ENCODE assay signal across 8 mouse cellular contexts in the genomic region with DNA sequence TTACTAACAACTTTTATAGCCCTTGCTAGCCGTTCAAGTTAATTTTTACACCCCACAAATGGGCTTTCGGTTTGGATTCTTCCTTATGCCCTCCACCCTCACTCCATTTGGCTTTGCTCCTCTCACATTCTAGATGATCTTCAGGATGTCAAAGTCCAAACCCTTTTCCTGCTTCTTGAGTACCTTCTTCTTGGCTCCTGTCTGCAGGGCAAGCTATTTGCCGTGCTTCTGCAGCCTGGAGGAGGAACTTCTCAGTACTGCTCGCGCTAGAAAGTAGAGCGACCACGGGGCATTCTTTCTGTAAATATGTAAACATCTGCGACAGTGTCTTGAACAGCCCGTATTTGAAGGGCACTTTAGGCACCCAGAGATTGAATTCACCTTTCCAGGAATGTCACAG. TPM values are rescaled to one million over a fixed set of nuclear protein-coding genes. Genes with fewer than 3 reads are reported as not detected.
DNase-seq lines count a peak whose midpoint lies in the region; ATAC-seq and TF ChIP-seq lines count a peak whose summit lies in the region.

No protein-coding gene starts in this region.

- H3K4me1 ChIP-seq in E14TG2a.4 (replicated peaks; ENCODE audit: low read depth, low read length), result peaks cover 53% of the 10 kb centered on the region
- peaks cover 25% of the 10 kb centered on the region for H3K4me1 ChIP-seq in forebrain, embryonic 13.5 days
- peaks cover 25% of the 10 kb centered on the region for H3K4me1 ChIP-seq in kidney, embryonic 15.5 days
- H3K4me1 ChIP-seq in midbrain, embryonic 13.5 days (replicated peaks), result peaks cover 32% of the 10 kb centered on the region

- no peak overlapping the region; the same call in 1 of the 2 replicates for H3K27ac ChIP-seq in forebrain, embryonic 13.5 days
- peak overlapping the region; percentile 95 for H3K27ac ChIP-seq in kidney, embryonic 15.5 days
- peak overlapping the region; percentile 94; the same call in 1 of the 2 replicates for H3K27ac ChIP-seq in midbrain, embryonic 13.5 days

- no peak for TF ChIP-seq CTCF in E14TG2a.4 (conservative IDR thresholded peaks at IDR 0.05; ENCODE audit: low read length)

- peaks cover 1% of the 10 kb centered on the region for H3K36me3 ChIP-seq in E14TG2a.4 (ENCODE audit: insufficient read depth, low read length)
- H3K36me3 ChIP-seq in forebrain, embryonic 13.5 days (ENCODE audit: poor library complexity, severe bottlenecking), result no peaks in the 10 kb centered on the region
- H3K36me3 ChIP-seq in kidney, embryonic 15.5 days, result no peaks in the 10 kb centered on the region
- H3K36me3 ChIP-seq in midbrain, embryonic 13.5 days, result no peaks in the 10 kb centered on the region

- WGBS in forebrain, embryonic 13.5 days, result 7% methylated on average over 9 of the region's 9 CpGs
- 1% methylated on average over 9 of the region's 9 CpGs for WGBS in kidney, embryonic 15.5 days
- WGBS in midbrain, embryonic 13.5 days, result 7% methylated on average over 9 of the region's 9 CpGs

- ATAC-seq in forebrain, embryonic 13.5 days, result no peak
- no peak for ATAC-seq in kidney, embryonic 15.5 days (replicated peaks; ENCODE audit: low FRiP score)
- ATAC-seq in midbrain, embryonic 13.5 days, result no peak

- peaks cover 13% of the 10 kb centered on the region for H3K9me3 ChIP-seq in E14TG2a.4 (ENCODE audit: low read length)
- no peaks in the 10 kb centered on the region for H3K9me3 ChIP-seq in forebrain, embryonic 13.5 days (replicated peaks)
- no peaks in the 10 kb centered on the region for H3K9me3 ChIP-seq in kidney, embryonic 15.5 days (replicated peaks)
- H3K9me3 ChIP-seq in midbrain, embryonic 13.5 days, result no peaks in the 10 kb centered on the region

- DNase-seq in 3T3-L1 (ENCODE audit: low read depth, low spot score), result peak; percentile 24
- no peak for DNase-seq in urinary bladder, postnatal 10 days (ENCODE audit: low spot score)
- DNase-seq in Muller cell, postnatal 12 days (ENCODE audit: inconsistent ontology term), result no peak
- DNase-seq in right cerebral cortex, postnatal 36 days (ENCODE audit: low spot score in 2 of 2), result no peak

- H3K27me3 ChIP-seq in E14TG2a.4 (ENCODE audit: insufficient read depth, low read length), result no peaks in the 10 kb centered on the region
- no peaks in the 10 kb centered on the region for H3K27me3 ChIP-seq in forebrain, embryonic 13.5 days
- H3K27me3 ChIP-seq in kidney, embryonic 15.5 days, result no peaks in the 10 kb centered on the region
- no peaks in the 10 kb centered on the region for H3K27me3 ChIP-seq in midbrain, embryonic 13.5 days

- H3K4me3 ChIP-seq in E14TG2a.4 (replicated peaks; ENCODE audit: low read length), result peak overlapping the region; percentile 83
- H3K4me3 ChIP-seq in forebrain, embryonic 13.5 days, result peak overlapping the region; percentile 68
- peak overlapping the region; percentile 70 for H3K4me3 ChIP-seq in kidney, embryonic 15.5 days (replicated peaks)
- peak overlapping the region; percentile 71 for H3K4me3 ChIP-seq in midbrain, embryonic 13.5 days (replicated peaks)

- peak overlapping the region; percentile 85 for H3K4me2 ChIP-seq in forebrain, embryonic 13.5 days
- H3K4me2 ChIP-seq in kidney, embryonic 15.5 days, result peak overlapping the region; percentile 93
- H3K4me2 ChIP-seq in midbrain, embryonic 13.5 days (replicated peaks), result peak overlapping the region; percentile 73

- peak overlapping the region; percentile 74 for H3K9ac ChIP-seq in forebrain, embryonic 13.5 days
- H3K9ac ChIP-seq in kidney, embryonic 15.5 days, result peak overlapping the region; percentile 59
- H3K9ac ChIP-seq in midbrain, embryonic 13.5 days (replicated peaks), result peak overlapping the region; percentile 76

RNA-seq across cellular contexts. Expression of a gene that starts 0.4 kb away (rescaled TPM):
- 46.5 and 47.3 TPM in 2 replicates for polyA plus RNA-seq in forebrain, embryonic 13.5 days (2015; fragmentation: Nextera tagmentation; extraction: Ambion mirVana)
- 35.3 and 37.2 TPM in 2 replicates for polyA plus RNA-seq in kidney, embryonic 15.5 days (2015; fragmentation: Nextera tagmentation; extraction: Ambion mirVana)
- polyA plus RNA-seq in midbrain, embryonic 13.5 days (2015; fragmentation: Nextera tagmentation; extraction: Ambion mirVana), result 51.6 and 51.9 TPM in 2 replicates
